Mouse (Mus musculus): Measurements from ENCODE around the gene Nabp1. TPM values are rescaled to one million over a fixed set of nuclear protein-coding genes. Genes with fewer than 3 reads are reported as not detected.

Gene Nabp1
- total RNA-seq, 2 experiments from 2014 or later = 15.1 to 15.5 TPM

- no peak for DNase-seq
Observed at GRCm38 (mm10) chr1:51496163-51496562, 17.9 kb upstream of the Nabp1 start.

GRCm38 (mm10) chr1:51493592-51494307, 15.5 kb upstream of the Nabp1 start:
- intact Hi-C loops (cut with DNase I; ENCODE audit: low total_unique reads) = no loop called here
- no peak for DNase-seq

More at GRCm38 (mm10) chr1:51496163-51496562, 17.9 kb upstream of the Nabp1 start:
- intact Hi-C loops (cut with DNase I; ENCODE audit: low total_unique reads) = no loop called here

- intact Hi-C loops (cut with DNase I; ENCODE audit: low total_unique reads) = no loop called here
- no peak for DNase-seq
Observed at GRCm38 (mm10) chr1:51486291-51486690, 8.1 kb upstream of the Nabp1 start.

GRCm38 (mm10) chr1:51480386-51480785, 2.2 kb upstream of the Nabp1 start:
- DNase-seq = no peak
- intact Hi-C loops (cut with DNase I; ENCODE audit: low total_unique reads) = no loop called here

- no peak for DNase-seq
- intact Hi-C loops (cut with DNase I; ENCODE audit: low total_unique reads) = no loop called here
Observed at GRCm38 (mm10) chr1:51479691-51480090, 1.5 kb upstream of the Nabp1 start.

- DNase-seq = no peak
- intact Hi-C loops (cut with DNase I; ENCODE audit: low total_unique reads) = no loop called here
Observed at GRCm38 (mm10) chr1:51479027-51479329, 753 bp upstream of the Nabp1 start.

GRCm38 (mm10) chr1:51477656-51478081, 556 bp downstream of the Nabp1 start:
- intact Hi-C loops (cut with DNase I; ENCODE audit: low total_unique reads) = no loop called here

GRCm38 (mm10) chr1:51476405-51476804, 1.8 kb downstream of the Nabp1 start:
- DNase-seq = no peak
- intact Hi-C loops (cut with DNase I; ENCODE audit: low total_unique reads) = no loop called here

More at GRCm38 (mm10) chr1:51477656-51478081, 556 bp downstream of the Nabp1 start:
- DNase-seq = peak; percentile 29

- intact Hi-C loops (cut with DNase I; ENCODE audit: low total_unique reads) = no loop called here
- no peak for DNase-seq
Observed at GRCm38 (mm10) chr1:51468077-51468476, 10.1 kb downstream of the Nabp1 start.

GRCm38 (mm10) chr1:51467181-51467580, 11.0 kb downstream of the Nabp1 start:
- DNase-seq = no peak
- intact Hi-C loops (cut with DNase I; ENCODE audit: low total_unique reads) = no loop called here

GRCm38 (mm10) chr1:51466385-51466784, 11.8 kb downstream of the Nabp1 start:
- intact Hi-C loops (cut with DNase I; ENCODE audit: low total_unique reads) = no loop called here

GRCm38 (mm10) chr1:51465285-51465684, 12.9 kb downstream of the Nabp1 start:
- DNase-seq = no peak
- intact Hi-C loops (cut with DNase I; ENCODE audit: low total_unique reads) = loop anchor here (2.0 kb wide), 1 partner anchor 132 kb away; no protein-coding TSS in a partner anchor

More at GRCm38 (mm10) chr1:51466385-51466784, 11.8 kb downstream of the Nabp1 start:
- no peak for DNase-seq

- intact Hi-C loops (cut with DNase I; ENCODE audit: low total_unique reads) = no loop called here
- no peak for DNase-seq
Observed at GRCm38 (mm10) chr1:51463038-51463437, 15.2 kb downstream of the Nabp1 start.

GRCm38 (mm10) chr1:51458731-51459450, 19.3 kb downstream of the Nabp1 start:
- no peak for DNase-seq
- intact Hi-C loops (cut with DNase I; ENCODE audit: low total_unique reads) = no loop called here

GRCm38 (mm10) chr1:51458089-51458488, 20.1 kb downstream of the Nabp1 start:
- intact Hi-C loops (cut with DNase I; ENCODE audit: low total_unique reads) = no loop called here
- DNase-seq = no peak

- intact Hi-C loops (cut with DNase I; ENCODE audit: low total_unique reads) = no loop called here
Observed at GRCm38 (mm10) chr1:51457249-51457648, 21.0 kb downstream of the Nabp1 start.

GRCm38 (mm10) chr1:51448789-51449188, 29.4 kb downstream of the Nabp1 start:
- intact Hi-C loops (cut with DNase I; ENCODE audit: low total_unique reads) = no loop called here
- no peak for DNase-seq

More at GRCm38 (mm10) chr1:51457249-51457648, 21.0 kb downstream of the Nabp1 start:
- no peak for DNase-seq

- no peak for DNase-seq
- intact Hi-C loops (cut with DNase I; ENCODE audit: low total_unique reads) = no loop called here
Observed at GRCm38 (mm10) chr1:51445854-51446460, 32.3 kb downstream of the Nabp1 start.

GRCm38 (mm10) chr1:51445161-51445853, 32.9 kb downstream of the Nabp1 start:
- intact Hi-C loops (cut with DNase I; ENCODE audit: low total_unique reads) = no loop called here
- DNase-seq = no peak

- no peak for DNase-seq
- intact Hi-C loops (cut with DNase I; ENCODE audit: low total_unique reads) = no loop called here
Observed at GRCm38 (mm10) chr1:51429775-51430174, 48.5 kb downstream of the Nabp1 start.

All from gastrocnemius, postnatal 14 days (tissue).